Mouse (Mus musculus) leukemia stem cell, adult 10-12 weeks (primary cell): ENCODE measurements around the gene Efcab1. TPM values are rescaled to one million over a fixed set of nuclear protein-coding genes. Genes with fewer than 3 reads are reported as not detected.

Experiments used
- polyA plus RNA-seq: library from polyadenylated mRNA; stranded (reverse); fragments of >175 nt; gene quantifications from 2 replicates; pipeline ENCODE4 v1.2.3, GENCODE M21; 2012; ENCODE audit warnings: low replicate concordance

The Efcab1 gene
- not detected in 2 replicates for polyA plus RNA-seq

DNA sequence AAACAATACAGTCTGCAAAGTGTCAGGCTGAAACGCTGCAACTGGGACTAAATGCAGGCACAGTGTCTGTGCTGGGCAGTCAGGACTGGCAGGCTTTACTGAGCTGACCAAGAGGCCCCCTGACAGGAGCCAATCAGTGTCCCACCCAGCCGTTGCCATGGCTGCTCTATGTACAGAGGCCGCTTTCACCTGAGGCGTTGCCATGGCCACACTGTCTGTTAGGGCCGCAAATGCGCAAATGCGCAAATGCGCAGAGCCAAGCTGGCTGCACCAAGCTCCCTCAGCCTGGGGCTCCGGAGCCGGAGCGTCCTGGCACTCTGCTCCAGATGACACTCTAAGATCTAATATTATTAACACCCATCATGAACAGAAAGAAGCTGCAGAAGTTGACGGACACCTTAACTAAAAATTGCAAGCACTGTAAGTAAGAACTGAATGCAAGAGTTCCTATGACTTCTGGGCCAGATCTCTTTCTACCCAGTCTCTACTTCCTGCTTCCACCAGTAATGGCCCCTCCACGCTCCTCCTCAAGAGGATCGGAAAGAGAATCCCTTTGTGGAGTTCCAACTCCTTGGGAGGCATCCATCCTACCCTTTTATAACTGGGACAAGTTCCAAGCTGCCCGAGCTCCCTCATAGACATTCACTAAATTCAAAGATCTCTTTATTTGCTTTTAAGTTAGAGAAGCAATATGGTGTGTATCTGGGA is at the start of gene Efcab1:
Gene Efcab1 (plus strand): TSS at position 214 of the 708 bp plus-strand sequence.

